Comparison of ENCODE assay signal across 28 mouse cellular contexts in the genomic region with DNA sequence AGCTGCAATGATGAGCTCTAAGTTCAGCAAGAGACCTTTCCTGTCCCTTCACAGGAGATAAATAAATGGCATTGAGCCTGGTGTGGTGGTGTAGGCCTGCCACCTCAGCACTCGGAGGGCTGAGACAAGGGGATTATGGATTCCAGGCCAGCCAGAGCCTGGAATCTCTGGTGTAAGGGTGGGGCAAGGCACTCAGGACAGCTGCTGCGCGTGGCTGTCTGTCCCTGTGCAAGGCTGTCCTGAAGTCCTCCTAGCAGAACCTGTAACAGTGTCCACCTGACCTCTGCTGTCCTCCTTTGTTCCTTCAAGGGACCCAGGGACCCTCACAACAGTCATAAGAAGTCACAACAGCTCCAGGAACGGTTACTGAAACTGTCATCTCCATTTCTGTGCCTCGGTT. TPM values are rescaled to one million over a fixed set of nuclear protein-coding genes. Genes with fewer than 3 reads are reported as not detected.
DNase-seq lines count a peak whose midpoint lies in the region; ATAC-seq and TF ChIP-seq lines count a peak whose summit lies in the region.
"Had no signal": no experiment of that assay in that cellular context is flagged by ENCODE, and none has a peak within 500 bp of the region (broad histone marks: within the 10 kb centered on the region; RNA-seq: fewer than 3 reads in every experiment).

No protein-coding gene starts in this region.

- no peak for TF ChIP-seq CTCF in heart, postnatal 0 days (IDR thresholded peaks at IDR 0.05; ENCODE audit: low read depth)
- no peak for TF ChIP-seq CTCF in E14TG2a.4 (conservative IDR thresholded peaks at IDR 0.05; ENCODE audit: low read length)

- WGBS in forebrain, embryonic 10.5 days: 83% methylated on average over 5 of the region's 5 CpGs
- WGBS in forebrain, embryonic 12.5 days: 76% methylated on average over 5 of the region's 5 CpGs
- WGBS in heart, embryonic 10.5 days: 66% methylated on average over 5 of the region's 5 CpGs
- 64% methylated on average over 5 of the region's 5 CpGs for WGBS in heart, postnatal 0 days

- peaks cover 9% of the 10 kb centered on the region; the same call in 1 of the 2 replicates for H3K36me3 ChIP-seq in forebrain, embryonic 10.5 days (replicated peaks)
- no peaks in the 10 kb centered on the region for H3K36me3 ChIP-seq in forebrain, embryonic 12.5 days (replicated peaks)
- no peaks in the 10 kb centered on the region for H3K36me3 ChIP-seq in heart, embryonic 10.5 days
- H3K36me3 ChIP-seq in heart, postnatal 0 days (replicated peaks; ENCODE audit: control insufficient read depth, insufficient read depth, low read length): no peaks in the 10 kb centered on the region
- H3K36me3 ChIP-seq in E14TG2a.4 (ENCODE audit: insufficient read depth, low read length): peaks cover 31% of the 10 kb centered on the region
- H3K36me3 ChIP-seq: embryonic facial prominence, embryonic 13.5 days; limb, embryonic 10.5 days; limb, embryonic 15.5 days; liver, embryonic 13.5 days; midbrain, embryonic 15.5 days; neural tube, embryonic 12.5 days had no signal

- H3K9me3 ChIP-seq in forebrain, embryonic 10.5 days: no peaks in the 10 kb centered on the region
- no peaks in the 10 kb centered on the region for H3K9me3 ChIP-seq in forebrain, embryonic 12.5 days
- H3K9me3 ChIP-seq in heart, embryonic 10.5 days: no peaks in the 10 kb centered on the region
- H3K9me3 ChIP-seq in heart, postnatal 0 days (replicated peaks; ENCODE audit: control insufficient read depth, low read length): no peaks in the 10 kb centered on the region
- no peaks in the 10 kb centered on the region for H3K9me3 ChIP-seq in E14TG2a.4 (ENCODE audit: low read length)
- H3K9me3 ChIP-seq: embryonic facial prominence, embryonic 13.5 days; kidney, embryonic 15.5 days; limb, embryonic 10.5 days; limb, embryonic 15.5 days; liver, embryonic 13.5 days; midbrain, embryonic 15.5 days; neural tube, embryonic 12.5 days had no signal

- TF ChIP-seq EP300 in heart, postnatal 0 days (IDR thresholded peaks at IDR 0.05; ENCODE audit: low read depth): no peak

- peak overlapping the region; percentile 48; the same call in 1 of the 2 replicates for H3K27ac ChIP-seq in forebrain, embryonic 10.5 days
- H3K27ac ChIP-seq in forebrain, embryonic 12.5 days: no peak overlapping the region
- H3K27ac ChIP-seq in heart, embryonic 10.5 days: peak overlapping the region; percentile 73; the same call in 1 of the 2 replicates
- H3K27ac ChIP-seq in heart, postnatal 0 days (ENCODE audit: low read depth): peak overlapping the region; percentile 85
- H3K27ac ChIP-seq: embryonic facial prominence, embryonic 13.5 days; hindbrain, embryonic 14.5 days; kidney, embryonic 15.5 days; limb, embryonic 10.5 days; liver, embryonic 13.5 days; midbrain, embryonic 15.5 days; neural tube, embryonic 12.5 days had no signal

- no peak overlapping the region for H3K4me3 ChIP-seq in forebrain, embryonic 10.5 days
- H3K4me3 ChIP-seq in forebrain, embryonic 12.5 days (replicated peaks): no peak overlapping the region
- H3K4me3 ChIP-seq in heart, embryonic 10.5 days: no peak overlapping the region
- H3K4me3 ChIP-seq in heart, postnatal 0 days (ENCODE audit: low read depth, low read length): no peak overlapping the region
- H3K4me3 ChIP-seq in E14TG2a.4 (replicated peaks; ENCODE audit: low read length): peak overlapping the region; percentile 26; the same call in 1 of the 2 replicates
- H3K4me3 ChIP-seq: embryonic facial prominence, embryonic 13.5 days; kidney, embryonic 15.5 days; limb, embryonic 10.5 days; limb, embryonic 15.5 days; liver, embryonic 13.5 days; midbrain, embryonic 15.5 days; neural tube, embryonic 12.5 days had no signal

- no peak overlapping the region for H3K4me2 ChIP-seq in forebrain, embryonic 12.5 days
- no peak overlapping the region for H3K4me2 ChIP-seq in heart, postnatal 0 days (ENCODE audit: low read depth, low read length)
- H3K4me2 ChIP-seq: embryonic facial prominence, embryonic 13.5 days; hindbrain, embryonic 14.5 days; kidney, embryonic 15.5 days; limb, embryonic 15.5 days; liver, embryonic 13.5 days; midbrain, embryonic 15.5 days; neural tube, embryonic 12.5 days had no signal

- no peak for DNase-seq in forebrain, embryonic 10.5 days (ENCODE audit: extremely low spot score, low spot score)
- no peak for DNase-seq in heart, embryonic 10.5 days (ENCODE audit: low spot score)
- no peak for DNase-seq in heart, postnatal 10 days
- no peak for DNase-seq in heart, postnatal 0 days (ENCODE audit: low spot score)
- DNase-seq in heart, postnatal 36 days: no peak
- DNase-seq in lung, adult 18-20 months: no peak
- DNase-seq: adrenal gland, postnatal 10 days; cerebellum, adult 11-12 months; cerebellum, postnatal 10 days; gastrocnemius, postnatal 10 days; kidney, adult 18-20 months; liver, embryonic 13.5 days; lung, adult 2 months; lung, postnatal 14 days; right cerebral cortex, adult 18-20 months; spleen, adult 18-20 months; thymus, postnatal 14 days had no signal

- H3K4me1 ChIP-seq in forebrain, embryonic 10.5 days: peaks cover 80% of the 10 kb centered on the region
- H3K4me1 ChIP-seq in forebrain, embryonic 12.5 days: peaks cover 66% of the 10 kb centered on the region
- H3K4me1 ChIP-seq in heart, embryonic 10.5 days: peaks cover 69% of the 10 kb centered on the region
- peaks cover 85% of the 10 kb centered on the region for H3K4me1 ChIP-seq in heart, postnatal 0 days (ENCODE audit: control insufficient read depth, insufficient read depth)
- peaks cover 96% of the 10 kb centered on the region for H3K4me1 ChIP-seq in E14TG2a.4 (replicated peaks; ENCODE audit: low read depth, low read length)

- no peak overlapping the region for H3K9ac ChIP-seq in forebrain, embryonic 12.5 days
- H3K9ac ChIP-seq in heart, postnatal 0 days (replicated peaks; ENCODE audit: low read depth, low read length): no peak overlapping the region
- H3K9ac ChIP-seq: embryonic facial prominence, embryonic 13.5 days; hindbrain, embryonic 14.5 days; kidney, embryonic 15.5 days; limb, embryonic 15.5 days; liver, embryonic 13.5 days; midbrain, embryonic 15.5 days; neural tube, embryonic 12.5 days had no signal

- intact Hi-C loops in heart, postnatal 10 days (cut with DNase I): no loop called here
- intact Hi-C loops in heart, postnatal 36 days (cut with DNase I): loop anchor here (5.0 kb wide), 1 partner anchor 785 kb away; the partner anchor contains the start of gene Rpl14

- ATAC-seq in forebrain, embryonic 12.5 days (ENCODE audit: low FRiP score): no peak
- no peak for ATAC-seq in heart, postnatal 0 days (ENCODE audit: insufficient read depth, low read depth)
- ATAC-seq: inflammation-experienced regulatory T-cells, adult 6 months; midbrain, embryonic 15.5 days; Patski had no signal

- H3K27me3 ChIP-seq in forebrain, embryonic 10.5 days (ENCODE audit: poor library complexity, severe bottlenecking): no peaks in the 10 kb centered on the region
- no peaks in the 10 kb centered on the region for H3K27me3 ChIP-seq in forebrain, embryonic 12.5 days
- no peaks in the 10 kb centered on the region for H3K27me3 ChIP-seq in heart, embryonic 10.5 days (ENCODE audit: insufficient read depth, poor library complexity, severe bottlenecking)
- H3K27me3 ChIP-seq in heart, postnatal 0 days (ENCODE audit: control insufficient read depth, insufficient read depth, low read length): no peaks in the 10 kb centered on the region
- H3K27me3 ChIP-seq in E14TG2a.4 (ENCODE audit: insufficient read depth, low read length): no peaks in the 10 kb centered on the region
- H3K27me3 ChIP-seq: embryonic facial prominence, embryonic 13.5 days; kidney, embryonic 15.5 days; limb, embryonic 15.5 days; liver, embryonic 13.5 days; midbrain, embryonic 15.5 days; neural tube, embryonic 12.5 days; Patski had no signal

RNA-seq across cellular contexts. Expression of gene Trak1, which starts 59.8 kb away (rescaled TPM):
- 24.7 and 27.4 TPM in 2 replicates for polyA plus RNA-seq in forebrain, embryonic 10.5 days (2016; fragmentation: Nextera tagmentation; extraction: Ambion mirVana)
- polyA plus RNA-seq in forebrain, embryonic 12.5 days (2016; fragmentation: Nextera tagmentation; extraction: Ambion mirVana): 41.2 and 45.3 TPM in 2 replicates
- 18.2 and 24.1 TPM in 2 replicates for polyA plus RNA-seq in heart, embryonic 10.5 days (2016; fragmentation: Nextera tagmentation; extraction: Ambion mirVana)
- total RNA-seq in heart, postnatal 10 days (2021): 100 to 1,000 TPM; 334 to 336 TPM
- 113 and 120 TPM in 2 replicates for total RNA-seq in heart, postnatal 0 days (2014; rRNA removed; ENCODE audit: low replicate concordance)
- polyA plus RNA-seq in heart, postnatal 0 days (2015; fragmentation: Nextera tagmentation; extraction: Ambion mirVana): 53.5 and 59.3 TPM in 2 replicates
- 100 to 1,000 TPM; 305 to 315 TPM for total RNA-seq in heart, postnatal 36 days (2021)
